Mouse (Mus musculus): ENCODE results near the gene Engase. TPM values are rescaled to one million over a fixed set of nuclear protein-coding genes. Genes with fewer than 3 reads are reported as not detected.
A peak's percentile ranks its signal among the peaks of the same experiment; 100 is the strongest.

Engase gene
- polyA plus RNA-seq, 1 experiment from 2014 or later = 2.6 TPM

- Histone ChIP-seq H3K9ac (replicated peaks; ENCODE audit: low read length) (no peak overlapping the region), H3K27ac (replicated peaks; ENCODE audit: low read depth, low read length) (no peak overlapping the region), H3K4me3 (replicated peaks; ENCODE audit: low read depth, low read length) (no peak overlapping the region), H3K4me2 (ENCODE audit: low read length) (no peak overlapping the region), H3K36me3 (ENCODE audit: control insufficient read depth, insufficient read depth, low read length) (no peaks in the 10 kb centered on the region), H3K4me1 (ENCODE audit: control insufficient read depth, insufficient read depth, low read length) (peaks cover 10% of the 10 kb centered on the region), H3K27me3 (ENCODE audit: control insufficient read depth, insufficient read depth, low read length) (no peaks in the 10 kb centered on the region), H3K9me3 (ENCODE audit: control insufficient read depth, low read length) (no peaks in the 10 kb centered on the region)
- DNase-seq (no peak), ATAC-seq (ENCODE audit: low FRiP score, low TSS enrichment) (no peak)
- WGBS = 63% methylated on average over 5 of the region's 5 CpGs
Measured at GRCm38 (mm10) chr11:118520251-118520650, 43.6 kb downstream of the Engase start.

DNA sequence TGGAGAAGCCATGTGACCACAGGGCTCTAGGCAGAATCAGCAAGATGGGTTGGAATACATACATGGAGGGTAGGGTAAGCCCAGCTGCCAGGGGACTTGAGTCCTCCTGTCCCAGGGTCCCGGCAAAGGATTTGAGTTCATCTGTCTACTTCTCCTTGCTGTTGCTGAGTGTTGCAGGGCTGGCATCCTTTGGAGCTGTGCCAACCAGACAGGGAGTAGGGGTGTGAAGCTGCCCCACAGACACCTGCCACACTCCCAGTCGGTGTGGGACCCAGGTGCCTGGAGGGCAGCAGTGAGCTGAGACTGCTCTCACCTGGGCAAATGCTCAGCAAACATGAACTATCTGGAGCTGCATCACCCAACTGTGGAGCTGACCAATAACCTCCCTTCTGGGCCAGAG lies 44.3 kb downstream of the Engase start:
- Histone ChIP-seq H3K4me3 (replicated peaks; ENCODE audit: low read depth, low read length) (no peak overlapping the region), H3K36me3 (ENCODE audit: control insufficient read depth, insufficient read depth, low read length) (no peaks in the 10 kb centered on the region), H3K4me2 (ENCODE audit: low read length) (no peak overlapping the region), H3K27ac (replicated peaks; ENCODE audit: low read depth, low read length) (no peak overlapping the region), H3K4me1 (ENCODE audit: control insufficient read depth, insufficient read depth, low read length) (peaks cover 14% of the 10 kb centered on the region), H3K27me3 (ENCODE audit: control insufficient read depth, insufficient read depth, low read length) (no peaks in the 10 kb centered on the region), H3K9me3 (ENCODE audit: control insufficient read depth, low read length) (no peaks in the 10 kb centered on the region), H3K9ac (replicated peaks; ENCODE audit: low read length) (no peak overlapping the region)
- DNase-seq (no peak), ATAC-seq (ENCODE audit: low FRiP score, low TSS enrichment) (no peak)
- 82% methylated on average over 2 of the region's 2 CpGs for WGBS

DNA sequence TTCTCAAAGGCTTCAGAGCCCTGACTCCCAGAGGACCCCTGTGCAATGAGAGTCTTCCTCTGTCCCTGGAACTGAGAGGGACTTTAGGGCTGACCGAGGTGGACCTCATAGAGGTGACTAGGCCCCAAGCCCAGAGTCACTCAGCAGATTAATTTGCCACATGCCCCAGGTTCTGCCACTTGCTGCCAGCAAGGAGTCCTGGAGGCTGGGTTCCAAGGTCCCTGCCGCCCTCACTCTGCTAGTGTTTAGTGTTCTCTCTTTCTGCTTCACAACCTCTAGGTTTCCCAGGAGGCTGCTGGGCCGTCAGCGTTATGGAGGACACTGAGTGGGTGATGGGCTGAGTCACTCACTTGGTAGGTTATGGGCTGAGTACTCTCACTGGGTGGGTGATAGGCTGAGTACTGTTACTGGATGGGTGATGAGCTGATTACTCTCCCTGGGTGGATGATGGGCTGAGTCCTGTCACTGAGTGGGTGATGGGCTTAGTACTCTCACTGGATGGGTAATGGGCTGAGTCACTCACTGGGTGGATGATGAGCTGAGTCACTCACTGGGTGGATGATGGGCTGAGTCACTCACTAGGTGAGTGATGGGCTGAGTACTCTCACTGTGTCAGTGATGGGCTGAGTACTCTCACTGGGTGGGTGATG lies 47.0 kb downstream of the Engase start:
- no peak for DNase-seq
- H3K9ac ChIP-seq (replicated peaks; ENCODE audit: low read length) = no peak overlapping the region
- WGBS = 81% methylated on average over 4 of the region's 4 CpGs
- peaks cover 18% of the 10 kb centered on the region for H3K4me1 ChIP-seq (ENCODE audit: control insufficient read depth, insufficient read depth, low read length)
- H3K27ac ChIP-seq (replicated peaks; ENCODE audit: low read depth, low read length) = no peak overlapping the region
- no peaks in the 10 kb centered on the region for H3K9me3 ChIP-seq (ENCODE audit: control insufficient read depth, low read length)
- no peak overlapping the region for H3K4me2 ChIP-seq (ENCODE audit: low read length)
- no peaks in the 10 kb centered on the region for H3K27me3 ChIP-seq (ENCODE audit: control insufficient read depth, insufficient read depth, low read length)
- ATAC-seq (ENCODE audit: low FRiP score, low TSS enrichment) = no peak
- no peaks in the 10 kb centered on the region for H3K36me3 ChIP-seq (ENCODE audit: control insufficient read depth, insufficient read depth, low read length)
- no peak overlapping the region for H3K4me3 ChIP-seq (replicated peaks; ENCODE audit: low read depth, low read length)

GRCm38 (mm10) chr11:118525059-118525458 lies 48.4 kb downstream of the Engase start:
- H3K4me1 ChIP-seq (ENCODE audit: control insufficient read depth, insufficient read depth, low read length) = peaks cover 18% of the 10 kb centered on the region
- WGBS = 22% methylated on average over 11 of the region's 11 CpGs
- no peak overlapping the region for H3K4me3 ChIP-seq (replicated peaks; ENCODE audit: low read depth, low read length)
- DNase-seq (peak; percentile 72), ATAC-seq (ENCODE audit: low FRiP score, low TSS enrichment) (no peak)
- H3K4me2 ChIP-seq (ENCODE audit: low read length) = no peak overlapping the region
- no peak overlapping the region for H3K9ac ChIP-seq (replicated peaks; ENCODE audit: low read length)
- H3K36me3 ChIP-seq (ENCODE audit: control insufficient read depth, insufficient read depth, low read length) = no peaks in the 10 kb centered on the region
- H3K27ac ChIP-seq (replicated peaks; ENCODE audit: low read depth, low read length) = peak overlapping the region; percentile 71
- H3K9me3 ChIP-seq (ENCODE audit: control insufficient read depth, low read length) = no peaks in the 10 kb centered on the region
- H3K27me3 ChIP-seq (ENCODE audit: control insufficient read depth, insufficient read depth, low read length) = no peaks in the 10 kb centered on the region

DNA sequence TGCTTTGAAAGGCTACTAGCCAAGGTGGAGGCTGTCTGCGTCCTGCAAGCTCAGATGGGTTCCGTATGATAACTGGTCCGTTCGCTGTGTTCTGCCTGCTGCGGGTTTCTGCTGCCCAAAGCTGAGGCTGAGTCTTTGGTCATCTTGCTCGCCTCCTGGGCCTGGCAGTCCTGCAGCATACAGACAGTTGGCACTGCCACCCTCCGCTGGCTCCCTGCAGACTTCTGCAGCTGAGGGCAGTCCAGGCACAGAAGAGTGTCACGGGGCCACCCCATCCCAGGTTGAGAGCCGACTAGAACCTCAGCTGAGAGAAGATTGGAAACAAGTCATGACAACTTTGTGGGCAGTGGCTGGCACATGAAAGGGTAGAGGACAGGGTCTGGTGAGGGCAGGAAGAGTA lies 52.1 kb downstream of the Engase start:
- H3K9me3 ChIP-seq (ENCODE audit: control insufficient read depth, low read length) = no peaks in the 10 kb centered on the region
- no peak overlapping the region for H3K4me3 ChIP-seq (replicated peaks; ENCODE audit: low read depth, low read length)
- no peaks in the 10 kb centered on the region for H3K27me3 ChIP-seq (ENCODE audit: control insufficient read depth, insufficient read depth, low read length)
- no peak overlapping the region for H3K27ac ChIP-seq (replicated peaks; ENCODE audit: low read depth, low read length)
- H3K9ac ChIP-seq (replicated peaks; ENCODE audit: low read length) = no peak overlapping the region
- WGBS = 90% methylated on average over 9 of the region's 9 CpGs
- H3K36me3 ChIP-seq (ENCODE audit: control insufficient read depth, insufficient read depth, low read length) = no peaks in the 10 kb centered on the region
- peaks cover 18% of the 10 kb centered on the region for H3K4me1 ChIP-seq (ENCODE audit: control insufficient read depth, insufficient read depth, low read length)
- DNase-seq = no peak
- no peak overlapping the region for H3K4me2 ChIP-seq (ENCODE audit: low read length)
- ATAC-seq (ENCODE audit: low FRiP score, low TSS enrichment) = no peak

DNA sequence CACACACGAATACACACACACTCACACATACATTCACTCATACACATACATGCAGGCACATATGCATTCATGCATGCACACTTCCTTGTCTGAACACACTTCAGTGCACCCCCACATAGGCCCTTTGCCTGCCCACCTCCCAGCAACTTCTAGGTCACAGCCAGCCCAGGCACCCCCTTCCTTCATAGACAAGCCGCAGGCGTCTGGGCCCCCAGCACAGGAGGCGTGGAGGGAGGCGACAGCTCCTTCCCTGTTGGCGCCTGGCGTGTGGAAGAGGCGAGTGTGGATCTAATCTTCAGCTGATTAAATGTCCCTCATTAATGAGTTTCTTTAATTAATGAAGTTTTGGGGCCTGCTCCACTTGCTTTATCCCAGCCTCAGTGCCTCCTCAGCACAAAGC lies 53.7 kb downstream of the Engase start:
- Histone ChIP-seq H3K9me3 (ENCODE audit: control insufficient read depth, low read length) (no peaks in the 10 kb centered on the region), H3K36me3 (ENCODE audit: control insufficient read depth, insufficient read depth, low read length) (no peaks in the 10 kb centered on the region), H3K27ac (replicated peaks; ENCODE audit: low read depth, low read length) (no peak overlapping the region), H3K4me2 (ENCODE audit: low read length) (no peak overlapping the region), H3K4me1 (ENCODE audit: control insufficient read depth, insufficient read depth, low read length) (peaks cover 14% of the 10 kb centered on the region), H3K27me3 (ENCODE audit: control insufficient read depth, insufficient read depth, low read length) (no peaks in the 10 kb centered on the region), H3K4me3 (replicated peaks; ENCODE audit: low read depth, low read length) (no peak overlapping the region), H3K9ac (replicated peaks; ENCODE audit: low read length) (no peak overlapping the region)
- 75% methylated on average over 8 of the region's 8 CpGs for WGBS
- ATAC-seq (ENCODE audit: low FRiP score, low TSS enrichment) (no peak), DNase-seq (no peak)

GRCm38 (mm10) chr11:118534382-118535092 lies 57.9 kb downstream of the Engase start:
- ATAC-seq (ENCODE audit: low FRiP score, low TSS enrichment) (no peak), DNase-seq (peak; percentile 75)
- peaks cover 7% of the 10 kb centered on the region; the same call in 1 of the 2 replicates for H3K4me1 ChIP-seq (ENCODE audit: control insufficient read depth, insufficient read depth, low read length)
- no peak overlapping the region for H3K27ac ChIP-seq (replicated peaks; ENCODE audit: low read depth, low read length)
- H3K9me3 ChIP-seq (ENCODE audit: control insufficient read depth, low read length) = no peaks in the 10 kb centered on the region
- no peak overlapping the region for H3K4me3 ChIP-seq (replicated peaks; ENCODE audit: low read depth, low read length)
- no peaks in the 10 kb centered on the region for H3K27me3 ChIP-seq (ENCODE audit: control insufficient read depth, insufficient read depth, low read length)
- no peak overlapping the region for H3K9ac ChIP-seq (replicated peaks; ENCODE audit: low read length)
- no peaks in the 10 kb centered on the region for H3K36me3 ChIP-seq (ENCODE audit: control insufficient read depth, insufficient read depth, low read length)
- H3K4me2 ChIP-seq (ENCODE audit: low read length) = no peak overlapping the region
- 27% methylated on average over 18 of the region's 18 CpGs for WGBS

GRCm38 (mm10) chr11:118538008-118538407 lies 61.4 kb downstream of the Engase start:
- no peak overlapping the region for H3K27ac ChIP-seq (replicated peaks; ENCODE audit: low read depth, low read length)
- no peak overlapping the region for H3K4me3 ChIP-seq (replicated peaks; ENCODE audit: low read depth, low read length)
- no peak overlapping the region for H3K4me2 ChIP-seq (ENCODE audit: low read length)
- no peaks in the 10 kb centered on the region for H3K9me3 ChIP-seq (ENCODE audit: control insufficient read depth, low read length)
- ATAC-seq (ENCODE audit: low FRiP score, low TSS enrichment) (no peak), DNase-seq (no peak)
- H3K27me3 ChIP-seq (ENCODE audit: control insufficient read depth, insufficient read depth, low read length) = no peaks in the 10 kb centered on the region
- WGBS = 79% methylated on average over 11 of the region's 11 CpGs
- H3K36me3 ChIP-seq (ENCODE audit: control insufficient read depth, insufficient read depth, low read length) = no peaks in the 10 kb centered on the region
- H3K4me1 ChIP-seq (ENCODE audit: control insufficient read depth, insufficient read depth, low read length) = peaks cover 7% of the 10 kb centered on the region; the same call in 1 of the 2 replicates
- no peak overlapping the region for H3K9ac ChIP-seq (replicated peaks; ENCODE audit: low read length)
